In genomic region chr2:181384463-181384862, GRCm38 (mm10) we compare ENCODE assay signal across 12 mouse cellular contexts. TPM values are rescaled to one million over a fixed set of nuclear protein-coding genes. Genes with fewer than 3 reads are reported as not detected.
A peak's percentile ranks its signal among the peaks of the same experiment; 100 is the strongest.
DNase-seq lines count a peak whose midpoint lies in the region; ATAC-seq and TF ChIP-seq lines count a peak whose summit lies in the region.
"Had no signal": no experiment of that assay in that cellular context is flagged by ENCODE, and none has a peak within 500 bp of the region (broad histone marks: within the 10 kb centered on the region; RNA-seq: fewer than 3 reads in every experiment).

No protein-coding gene starts in this region.

- H3K4me1 ChIP-seq in heart, embryonic 13.5 days = peaks cover 9% of the 10 kb centered on the region; the same call in 1 of the 2 replicates
- H3K4me1 ChIP-seq in heart, embryonic 11.5 days (ENCODE audit: control insufficient read depth, insufficient read depth, low read length) = no peaks in the 10 kb centered on the region
- no peaks in the 10 kb centered on the region for H3K4me1 ChIP-seq in kidney, postnatal 0 days (replicated peaks; ENCODE audit: insufficient read depth, low read length)
- H3K4me1 ChIP-seq in embryonic facial prominence, embryonic 10.5 days = no peaks in the 10 kb centered on the region
- peaks cover 6% of the 10 kb centered on the region; the same call in 1 of the 2 replicates for H3K4me1 ChIP-seq in hindbrain, postnatal 0 days (ENCODE audit: insufficient read depth, low read length)
- H3K4me1 ChIP-seq: embryonic facial prominence, embryonic 15.5 days; midbrain, embryonic 15.5 days had no signal

- WGBS in heart, embryonic 13.5 days = 75% methylated on average over 7 of the region's 7 CpGs
- WGBS in heart, embryonic 11.5 days (ENCODE audit: insufficient replicate concordance) = 73% methylated on average over 7 of the region's 7 CpGs
- WGBS in kidney, postnatal 0 days = 84% methylated on average over 7 of the region's 7 CpGs
- 88% methylated on average over 7 of the region's 7 CpGs for WGBS in embryonic facial prominence, embryonic 10.5 days
- 85% methylated on average over 7 of the region's 7 CpGs for WGBS in hindbrain, postnatal 0 days

- ATAC-seq in heart, embryonic 13.5 days (ENCODE audit: extremely low read depth, insufficient number of reproducible peaks, low FRiP score, low TSS enrichment) = no peak
- no peak for ATAC-seq in heart, embryonic 11.5 days (replicated peaks; ENCODE audit: insufficient number of reproducible peaks, low FRiP score, low TSS enrichment)
- ATAC-seq in kidney, postnatal 0 days (replicated peaks; ENCODE audit: low FRiP score, low read depth) = no peak
- ATAC-seq in hindbrain, postnatal 0 days = peak; percentile 27; the same call in 1 of the 2 replicates

- H3K9ac ChIP-seq in heart, embryonic 13.5 days = no peak overlapping the region
- H3K9ac ChIP-seq in heart, embryonic 11.5 days (ENCODE audit: low read depth, low read length) = no peak overlapping the region
- no peak overlapping the region for H3K9ac ChIP-seq in kidney, postnatal 0 days (ENCODE audit: low read depth, low read length)
- no peak overlapping the region for H3K9ac ChIP-seq in hindbrain, postnatal 0 days (replicated peaks; ENCODE audit: low read length)
- H3K9ac ChIP-seq: embryonic facial prominence, embryonic 15.5 days; midbrain, embryonic 15.5 days had no signal

- no peak overlapping the region for H3K4me3 ChIP-seq in heart, embryonic 13.5 days
- no peak overlapping the region for H3K4me3 ChIP-seq in heart, embryonic 11.5 days (ENCODE audit: low read depth, low read length)
- no peak overlapping the region for H3K4me3 ChIP-seq in kidney, postnatal 0 days (replicated peaks; ENCODE audit: low read depth, low read length)
- no peak overlapping the region for H3K4me3 ChIP-seq in embryonic facial prominence, embryonic 10.5 days
- H3K4me3 ChIP-seq in hindbrain, postnatal 0 days (ENCODE audit: low read length) = no peak overlapping the region
- H3K4me3 ChIP-seq: embryonic facial prominence, embryonic 15.5 days; midbrain, embryonic 15.5 days had no signal

- no peak overlapping the region for H3K4me2 ChIP-seq in heart, embryonic 13.5 days
- H3K4me2 ChIP-seq in heart, embryonic 11.5 days = no peak overlapping the region
- no peak overlapping the region for H3K4me2 ChIP-seq in kidney, postnatal 0 days (ENCODE audit: low read length)
- no peak overlapping the region for H3K4me2 ChIP-seq in hindbrain, postnatal 0 days (ENCODE audit: low read depth, low read length)
- H3K4me2 ChIP-seq: embryonic facial prominence, embryonic 15.5 days; midbrain, embryonic 15.5 days had no signal

- peaks cover 87% of the 10 kb centered on the region for H3K36me3 ChIP-seq in heart, embryonic 13.5 days
- H3K36me3 ChIP-seq in heart, embryonic 11.5 days (ENCODE audit: control insufficient read depth, insufficient read depth, low read length) = peaks cover 16% of the 10 kb centered on the region; the same call in 1 of the 2 replicates
- H3K36me3 ChIP-seq in kidney, postnatal 0 days (ENCODE audit: insufficient read depth, low read length) = peaks cover 51% of the 10 kb centered on the region
- H3K36me3 ChIP-seq in embryonic facial prominence, embryonic 10.5 days (replicated peaks) = peaks cover 80% of the 10 kb centered on the region
- peaks cover 30% of the 10 kb centered on the region for H3K36me3 ChIP-seq in hindbrain, postnatal 0 days (ENCODE audit: insufficient read depth, low read length)

- no peaks in the 10 kb centered on the region for H3K27me3 ChIP-seq in heart, embryonic 13.5 days (replicated peaks)
- H3K27me3 ChIP-seq in heart, embryonic 11.5 days (ENCODE audit: control insufficient read depth, insufficient read depth, low read length) = no peaks in the 10 kb centered on the region
- H3K27me3 ChIP-seq in kidney, postnatal 0 days (ENCODE audit: insufficient read depth, low read length) = no peaks in the 10 kb centered on the region
- H3K27me3 ChIP-seq in embryonic facial prominence, embryonic 10.5 days (replicated peaks; ENCODE audit: low read depth, poor library complexity, severe bottlenecking) = no peaks in the 10 kb centered on the region
- no peaks in the 10 kb centered on the region for H3K27me3 ChIP-seq in hindbrain, postnatal 0 days (ENCODE audit: insufficient read depth, low read length)
- H3K27me3 ChIP-seq: embryonic facial prominence, embryonic 15.5 days; midbrain, embryonic 15.5 days had no signal

- no peak for DNase-seq in kidney, postnatal 0 days (ENCODE audit: low spot score)
- no peak for DNase-seq in kidney, adult 11 months
- no peak for DNase-seq in embryonic facial prominence, embryonic 10.5 days (ENCODE audit: low spot score)
- no peak for DNase-seq in hindbrain, postnatal 0 days (ENCODE audit: low spot score)
- no peak for DNase-seq in gastrocnemius, postnatal 25 days
- no peak for DNase-seq in embryo, embryonic 10 days (ENCODE audit: low spot score)
- DNase-seq: cerebellum, adult 11 months had no signal

- no peaks in the 10 kb centered on the region for H3K9me3 ChIP-seq in heart, embryonic 13.5 days
- H3K9me3 ChIP-seq in heart, embryonic 11.5 days (replicated peaks; ENCODE audit: control insufficient read depth, low read length) = no peaks in the 10 kb centered on the region
- H3K9me3 ChIP-seq in kidney, postnatal 0 days (replicated peaks; ENCODE audit: low read length) = no peaks in the 10 kb centered on the region
- no peaks in the 10 kb centered on the region for H3K9me3 ChIP-seq in embryonic facial prominence, embryonic 10.5 days
- H3K9me3 ChIP-seq in hindbrain, postnatal 0 days (ENCODE audit: low read length) = no peaks in the 10 kb centered on the region
- H3K9me3 ChIP-seq: embryonic facial prominence, embryonic 15.5 days; G1E; midbrain, embryonic 15.5 days had no signal

- TF ChIP-seq CTCF in kidney, postnatal 0 days (IDR thresholded peaks at IDR 0.05; ENCODE audit: low read depth) = no peak
- no peak for TF ChIP-seq CTCF in hindbrain, postnatal 0 days (IDR thresholded peaks at IDR 0.05; ENCODE audit: low read depth)

- H3K27ac ChIP-seq in heart, embryonic 13.5 days (replicated peaks) = 0 out of 2 replicates have a peak overlapping the region, but pooled peaks have one; percentile 17
- H3K27ac ChIP-seq in heart, embryonic 11.5 days (ENCODE audit: low read depth, low read length) = no peak overlapping the region
- H3K27ac ChIP-seq in kidney, postnatal 0 days = peak overlapping the region; percentile 25; the same call in 1 of the 2 replicates
- 0 out of 2 replicates have a peak overlapping the region, but pooled peaks have one; percentile 44 for H3K27ac ChIP-seq in embryonic facial prominence, embryonic 10.5 days (replicated peaks)
- peak overlapping the region; percentile 49; the same call in 1 of the 2 replicates for H3K27ac ChIP-seq in hindbrain, postnatal 0 days
- H3K27ac ChIP-seq: embryonic facial prominence, embryonic 15.5 days; midbrain, embryonic 15.5 days had no signal

RNA-seq across cellular contexts. Expression of gene Lime1, which starts 4.6 kb away (rescaled TPM):
- polyA plus RNA-seq in heart, embryonic 13.5 days (2015; fragmentation: Nextera tagmentation; extraction: Ambion mirVana) = 11.9 and 15.6 TPM in 2 replicates
- 11.2 and 13.8 TPM in 2 replicates for polyA plus RNA-seq in heart, embryonic 11.5 days (2014; fragmentation: Nextera tagmentation; extraction: Ambion mirVana)
- 14.7 TPM in 2 replicates for polyA plus RNA-seq in kidney, postnatal 0 days (2015; fragmentation: Nextera tagmentation; extraction: Ambion mirVana)
- polyA plus RNA-seq in embryonic facial prominence, embryonic 10.5 days (2016; fragmentation: Nextera tagmentation; extraction: Ambion mirVana) = 25.7 and 30.7 TPM in 2 replicates
- total RNA-seq in hindbrain, postnatal 0 days (2014; rRNA removed) = 49.0 and 62.1 TPM in 2 replicates
- 24.1 and 26.2 TPM in 2 replicates for polyA plus RNA-seq in hindbrain, postnatal 0 days (2015; fragmentation: Nextera tagmentation; extraction: Ambion mirVana)
- 1 to 10 TPM; 4.2 to 5.5 TPM for total RNA-seq in gastrocnemius, postnatal 25 days (2021)

RNA-seq across cellular contexts. Expression of gene Arfrp1, which starts 19.3 kb away (rescaled TPM):
- 57.5 and 59.1 TPM in 2 replicates for polyA plus RNA-seq in heart, embryonic 13.5 days (2015; fragmentation: Nextera tagmentation; extraction: Ambion mirVana)
- polyA plus RNA-seq in heart, embryonic 11.5 days (2014; fragmentation: Nextera tagmentation; extraction: Ambion mirVana) = 36.3 and 47.5 TPM in 2 replicates
- polyA plus RNA-seq in kidney, postnatal 0 days (2015; fragmentation: Nextera tagmentation; extraction: Ambion mirVana) = 47.5 and 48.7 TPM in 2 replicates
- 74.0 and 74.4 TPM in 2 replicates for polyA plus RNA-seq in embryonic facial prominence, embryonic 10.5 days (2016; fragmentation: Nextera tagmentation; extraction: Ambion mirVana)
- total RNA-seq in hindbrain, postnatal 0 days (2014; rRNA removed) = 13.0 and 14.7 TPM in 2 replicates
- polyA plus RNA-seq in hindbrain, postnatal 0 days (2015; fragmentation: Nextera tagmentation; extraction: Ambion mirVana) = 70.7 TPM in 2 replicates
- 10 to 100 TPM; 25.0 to 29.3 TPM for total RNA-seq in gastrocnemius, postnatal 25 days (2021)

RNA-seq across cellular contexts. Expression of gene Zgpat, which starts 19.7 kb away (rescaled TPM):
- 23.3 and 26.7 TPM in 2 replicates for polyA plus RNA-seq in heart, embryonic 13.5 days (2015; fragmentation: Nextera tagmentation; extraction: Ambion mirVana)
- 21.7 and 27.3 TPM in 2 replicates for polyA plus RNA-seq in heart, embryonic 11.5 days (2014; fragmentation: Nextera tagmentation; extraction: Ambion mirVana)
- polyA plus RNA-seq in kidney, postnatal 0 days (2015; fragmentation: Nextera tagmentation; extraction: Ambion mirVana) = 32.2 and 33.1 TPM in 2 replicates
- polyA plus RNA-seq in embryonic facial prominence, embryonic 10.5 days (2016; fragmentation: Nextera tagmentation; extraction: Ambion mirVana) = 46.9 and 51.8 TPM in 2 replicates
- total RNA-seq in hindbrain, postnatal 0 days (2014; rRNA removed) = 66.3 and 85.3 TPM in 2 replicates
- 37.5 and 40.6 TPM in 2 replicates for polyA plus RNA-seq in hindbrain, postnatal 0 days (2015; fragmentation: Nextera tagmentation; extraction: Ambion mirVana)
- total RNA-seq in gastrocnemius, postnatal 25 days (2021) = 10 to 100 TPM; 12.8 to 13.1 TPM
